Mouse (Mus musculus) liver, adult 2 months (tissue): ENCODE measurements around the gene Mapk8ip2. TPM values are rescaled to one million over a fixed set of nuclear protein-coding genes. Genes with fewer than 3 reads are reported as not detected.

ENCODE experiments used
- DNase-seq: peaks from one replicate; pipeline ENCODE4 v3.0.0-alpha.2; 2011; ENCODE audit warnings: low read depth, low spot score; ENCODE audit errors: extremely low read depth
- H3K27ac ChIP-seq: fragments of 200-500 bp; replicated peaks from 2 replicates; pipeline ENCODE4 v1.5.1; 2012; ENCODE audit warnings: low read depth, mild to moderate bottlenecking, control low read depth, inconsistent platforms, low read length; ENCODE audit not compliant: insufficient read depth
- H3K27me3 ChIP-seq: fragments of 200-500 bp; 2 replicates; pipeline ENCODE4 v1.6.1; 2012; ENCODE audit warnings: mild to moderate bottlenecking, moderate library complexity, low read length, inconsistent platforms; ENCODE audit not compliant: control insufficient read depth, insufficient read depth
- H3K36me3 ChIP-seq: fragments of 200-500 bp; 2 replicates; pipeline ENCODE4 v1.6.1; 2012; ENCODE audit warnings: low read length, inconsistent platforms; ENCODE audit not compliant: control insufficient read depth, insufficient read depth
- H3K4me1 ChIP-seq: fragments of 200-500 bp; 2 replicates; pipeline ENCODE4 v1.6.1; 2011; ENCODE audit warnings: low read length; ENCODE audit not compliant: control insufficient read depth, insufficient read depth
- H3K4me3 ChIP-seq: fragments of 200-500 bp; 2 replicates; pipeline ENCODE4 v1.5.1; 2011; ENCODE audit warnings: low read depth, mild to moderate bottlenecking, control low read depth, low read length, moderate library complexity; ENCODE audit not compliant: insufficient read depth
- H3K79me2 ChIP-seq: fragments of 200-500 bp; 2 replicates; pipeline ENCODE4 v1.6.1; 2012; ENCODE audit warnings: inconsistent platforms, mild to moderate bottlenecking, low read length, moderate library complexity; ENCODE audit not compliant: control insufficient read depth, insufficient read depth
- H3K9ac ChIP-seq: fragments of 200-500 bp; 2 replicates; pipeline ENCODE4 v1.6.1; 2012; ENCODE audit warnings: low read depth, mild to moderate bottlenecking, control low read depth, inconsistent platforms, low read length
- CTCF ChIP-seq: fragments of 200-500 bp; IDR thresholded peaks from 2 replicates; pipeline ENCODE4 v1.5.1; 2011; ENCODE audit warnings: low read depth, low read length, control low read depth
- POLR2A ChIP-seq: fragments of 200-500 bp; IDR thresholded peaks from 2 replicates; pipeline ENCODE4 v1.6.1; 2011; ENCODE audit warnings: low read length, control low read depth; ENCODE audit not compliant: insufficient read depth; ENCODE audit errors: extremely low read depth
- WGBS: fragments of 180-500 bp; shearing (Covaris S2); methylation state at CpG from one replicate; pipeline ENCODE4 v1.1.7; 2018; 5-methylcytosine and 5-hydroxymethylcytosine counted together
- polyA plus RNA-seq: library from polyadenylated mRNA; depleted of rRNA; stranded (reverse); fragments of >200 nt; gene quantifications from 2 replicates; pipeline ENCODE4 v1.2.3, GENCODE M21; 2012; rRNA removed
- total RNA-seq: library from RNA; depleted of rRNA; stranded (reverse); fragments of >200 nt; gene quantifications from 2 replicates; pipeline ENCODE4 v1.2.3, GENCODE M21; 2014; rRNA removed

Gene Mapk8ip2
- total and polyA plus RNA-seq, 2 experiments: 0.01 TPM; not detected in 1

GRCm38 (mm10) chr15:89501321-89501720, 47.6 kb downstream of the Mapk8ip2 start:
- Histone ChIP-seq H3K27me3 (peaks cover 18% of the 10 kb centered on the region), H3K4me3 (no peak overlapping the region), H3K79me2 (no peaks in the 10 kb centered on the region), H3K9ac (no peak overlapping the region), H3K36me3 (no peaks in the 10 kb centered on the region), H3K4me1 (no peaks in the 10 kb centered on the region; the same call in 1 of the 2 replicates), H3K27ac (no peak overlapping the region)
- DNase-seq: no peak
- WGBS: 86% methylated on average over 3 of the region's 3 CpGs
- TF ChIP-seq POLR2A: no peak
- no peak for TF ChIP-seq CTCF

DNA sequence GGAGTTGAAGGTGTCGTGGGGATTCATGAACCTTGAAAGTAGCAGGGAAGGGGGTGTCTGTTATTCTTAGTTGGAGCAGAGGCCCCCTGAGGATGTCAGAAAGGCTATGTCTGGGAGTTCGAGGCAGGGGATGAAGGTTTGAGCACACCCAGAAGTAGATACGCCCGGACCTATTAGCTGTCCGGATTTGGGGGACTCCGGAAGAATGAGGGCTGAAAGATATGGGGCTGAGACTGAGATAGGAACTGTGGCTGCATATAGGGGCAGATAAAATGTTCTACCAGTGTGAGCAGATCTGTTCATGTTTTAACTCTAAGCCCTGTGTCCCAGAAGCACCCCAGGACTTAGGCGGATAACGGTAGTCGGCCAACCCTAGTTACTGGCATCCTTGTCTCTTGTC, 51.1 kb downstream of the Mapk8ip2 start:
- H3K9ac ChIP-seq: no peak overlapping the region
- peaks cover 8% of the 10 kb centered on the region for H3K27me3 ChIP-seq
- no peaks in the 10 kb centered on the region; the same call in 1 of the 2 replicates for H3K4me1 ChIP-seq
- H3K27ac ChIP-seq: no peak overlapping the region
- no peaks in the 10 kb centered on the region for H3K36me3 ChIP-seq
- no peak overlapping the region for H3K4me3 ChIP-seq
- no peak for DNase-seq
- no peak for TF ChIP-seq POLR2A
- no peak for TF ChIP-seq CTCF
- 87% methylated on average over 9 of the region's 9 CpGs for WGBS
- H3K79me2 ChIP-seq: no peaks in the 10 kb centered on the region

DNA sequence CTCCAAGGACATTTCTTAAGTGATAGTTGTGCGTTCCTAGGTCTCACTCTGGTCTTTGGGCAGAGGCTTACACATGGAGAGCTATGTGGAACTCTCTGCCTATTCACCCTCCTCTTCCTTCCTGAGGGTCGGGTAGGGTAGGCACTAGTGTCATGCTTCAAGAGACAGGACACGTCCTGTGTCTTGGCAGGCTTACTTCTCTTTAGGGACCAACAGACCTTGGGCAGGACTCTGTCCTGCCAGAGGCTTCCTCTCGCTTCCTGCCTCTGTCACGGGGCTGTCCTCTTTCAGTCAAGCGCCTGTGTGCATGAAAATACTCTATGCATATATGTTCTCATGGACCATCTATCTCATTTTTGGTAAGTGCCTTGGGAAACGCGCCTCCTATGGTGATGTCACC, 54.0 kb downstream of the Mapk8ip2 start:
- H3K4me1 ChIP-seq: no peaks in the 10 kb centered on the region
- no peaks in the 10 kb centered on the region for H3K79me2 ChIP-seq
- WGBS: 78% methylated on average over 8 of the region's 8 CpGs
- no peaks in the 10 kb centered on the region for H3K36me3 ChIP-seq
- H3K27me3 ChIP-seq: no peaks in the 10 kb centered on the region
- H3K9ac ChIP-seq: no peak overlapping the region
- TF ChIP-seq POLR2A (no peak), CTCF (no peak)
- H3K4me3 ChIP-seq: no peak overlapping the region
- no peak overlapping the region for H3K27ac ChIP-seq
- no peak for DNase-seq

DNA sequence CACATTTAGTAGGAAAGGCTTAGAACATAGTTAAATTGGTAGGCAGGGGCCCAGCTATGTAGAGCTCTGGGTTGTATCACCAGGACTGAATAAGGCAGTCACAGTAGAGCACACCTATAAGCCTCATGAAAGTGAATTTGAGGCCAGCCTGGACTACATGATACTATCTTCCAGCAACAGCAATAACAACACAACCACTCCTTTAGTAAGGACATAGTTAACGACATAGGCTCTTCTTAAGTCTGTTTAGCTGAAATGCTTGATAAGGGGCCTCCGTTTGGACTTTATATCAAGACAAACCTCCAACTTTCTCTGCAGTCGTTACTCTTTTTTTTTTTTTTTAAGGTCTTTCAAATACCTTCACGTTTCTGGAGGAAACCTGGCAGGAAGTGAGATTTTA, 59.0 kb downstream of the Mapk8ip2 start:
- H3K79me2 ChIP-seq: no peaks in the 10 kb centered on the region
- 64% methylated on average over 4 of the region's 4 CpGs for WGBS
- TF ChIP-seq POLR2A (no peak), CTCF (no peak)
- no peak overlapping the region for H3K9ac ChIP-seq
- H3K27me3 ChIP-seq: no peaks in the 10 kb centered on the region
- H3K36me3 ChIP-seq: no peaks in the 10 kb centered on the region
- H3K4me3 ChIP-seq: no peak overlapping the region
- H3K27ac ChIP-seq: no peak overlapping the region
- H3K4me1 ChIP-seq: no peaks in the 10 kb centered on the region
- DNase-seq: no peak

Other genes starting within 250 kb of the Mapk8ip2 start
- gene Ppp6r2, start 242.4 kb upstream of the Mapk8ip2 start, total RNA-seq: 43.9 and 57.5 TPM in 2 replicates
- 115 and 143 TPM in 2 replicates for gene Ppp6r2, start 242.4 kb upstream of the Mapk8ip2 start, polyA plus RNA-seq
- gene Sbf1, start 138.6 kb upstream of the Mapk8ip2 start, total RNA-seq: 22.3 and 32.7 TPM in 2 replicates
- 75.5 and 99.0 TPM in 2 replicates for gene Sbf1, start 138.6 kb upstream of the Mapk8ip2 start, polyA plus RNA-seq
- gene Adm2, start 131.2 kb upstream of the Mapk8ip2 start, total RNA-seq: not detected in 2 replicates
- not detected in 2 replicates for gene Adm2, start 131.2 kb upstream of the Mapk8ip2 start, polyA plus RNA-seq
- gene Miox, start 119.5 kb upstream of the Mapk8ip2 start, total RNA-seq: 0.28 and 0.54 TPM in 2 replicates
- gene Miox, start 119.5 kb upstream of the Mapk8ip2 start, polyA plus RNA-seq: 0.31 and 0.32 TPM in 2 replicates
- gene Lmf2, start 98.3 kb upstream of the Mapk8ip2 start, total RNA-seq: 4.3 and 8.0 TPM in 2 replicates
- gene Lmf2, start 98.3 kb upstream of the Mapk8ip2 start, polyA plus RNA-seq: 20.8 and 21.3 TPM in 2 replicates
- 26.9 and 31.7 TPM in 2 replicates for gene Ncaph2, start 98.2 kb upstream of the Mapk8ip2 start, total RNA-seq
- 52.1 and 63.9 TPM in 2 replicates for gene Ncaph2, start 98.2 kb upstream of the Mapk8ip2 start, polyA plus RNA-seq
- 105 and 131 TPM in 2 replicates for gene Sco2, start 80.1 kb upstream of the Mapk8ip2 start, total RNA-seq
- gene Sco2, start 80.1 kb upstream of the Mapk8ip2 start, polyA plus RNA-seq: 353 and 400 TPM in 2 replicates
- 48.7 and 62.5 TPM in 2 replicates for gene Tymp, start 76.9 kb upstream of the Mapk8ip2 start, total RNA-seq
- gene Tymp, start 76.9 kb upstream of the Mapk8ip2 start, polyA plus RNA-seq: 126 and 160 TPM in 2 replicates
- gene Odf3b, start 74.6 kb upstream of the Mapk8ip2 start, total RNA-seq: 2.0 and 3.8 TPM in 2 replicates
- 29.8 and 41.7 TPM in 2 replicates for gene Odf3b, start 74.6 kb upstream of the Mapk8ip2 start, polyA plus RNA-seq
- gene Klhdc7b, start 69.0 kb upstream of the Mapk8ip2 start, total RNA-seq: 0.07 and 0.28 TPM in 2 replicates
- gene Klhdc7b, start 69.0 kb upstream of the Mapk8ip2 start, polyA plus RNA-seq: 0.30 and 0.34 TPM in 2 replicates
- not detected in 2 replicates for gene Syce3, start 43.4 kb upstream of the Mapk8ip2 start, total RNA-seq
- not detected in 2 replicates for gene Syce3, start 43.4 kb upstream of the Mapk8ip2 start, polyA plus RNA-seq
- gene Cpt1b, start 28.1 kb upstream of the Mapk8ip2 start, total RNA-seq: 1.5 and 1.9 TPM in 2 replicates
- gene Cpt1b, start 28.1 kb upstream of the Mapk8ip2 start, polyA plus RNA-seq: 0.82 and 1.3 TPM in 2 replicates
- gene C730034F03Rik, start 24.3 kb upstream of the Mapk8ip2 start, total RNA-seq: 1.1 and 1.6 TPM in 2 replicates
- 0.50 and 0.83 TPM in 2 replicates for gene C730034F03Rik, start 24.3 kb upstream of the Mapk8ip2 start, polyA plus RNA-seq
- gene Gm44502, start 24.2 kb upstream of the Mapk8ip2 start, total RNA-seq: not detected in 2 replicates
- 0.30 and 1.5 TPM in 2 replicates for gene Gm44502, start 24.2 kb upstream of the Mapk8ip2 start, polyA plus RNA-seq
- 25.4 and 25.9 TPM in 2 replicates for gene Chkb, start 24.0 kb upstream of the Mapk8ip2 start, total RNA-seq
- gene Chkb, start 24.0 kb upstream of the Mapk8ip2 start, polyA plus RNA-seq: 42.0 and 47.2 TPM in 2 replicates
- gene Arsa, start 23.5 kb downstream of the Mapk8ip2 start, total RNA-seq: 4.2 and 6.7 TPM in 2 replicates
- 18.2 and 29.1 TPM in 2 replicates for gene Arsa, start 23.5 kb downstream of the Mapk8ip2 start, polyA plus RNA-seq
- 1.5 and 3.2 TPM in 2 replicates for gene Shank3, start 45.7 kb downstream of the Mapk8ip2 start, total RNA-seq
- 2.7 and 3.9 TPM in 2 replicates for gene Shank3, start 45.7 kb downstream of the Mapk8ip2 start, polyA plus RNA-seq
- not detected in 2 replicates for gene Acr, start 114.4 kb downstream of the Mapk8ip2 start, total RNA-seq
- 0.10 and 0.16 TPM in 2 replicates for gene Acr, start 114.4 kb downstream of the Mapk8ip2 start, polyA plus RNA-seq
- 1.4 and 1.7 TPM in 2 replicates for gene Rabl2, start 138.0 kb downstream of the Mapk8ip2 start, total RNA-seq
- 3.6 and 4.0 TPM in 2 replicates for gene Rabl2, start 138.0 kb downstream of the Mapk8ip2 start, polyA plus RNA-seq